Mouse (Mus musculus) heart, adult 18-20 months (tissue): ENCODE measurements at regions not wholly inside any gene's neighbourhood (a gene's known extent, or its start where the extent isn't known, plus 50 kb on each side); places are given as distances from the start of the nearest gene placed in this dataset.
A peak's percentile ranks its signal among the peaks of the same experiment; 100 is the strongest.

Experiments used
- DNase-seq, 2 experiments: peaks; one replicate each; pipeline ENCODE4 v3.0.0; 2021 to 2022; ENCODE audit warnings: mixed read lengths in 1 of 2

- no peak for DNase-seq
Measured at GRCm38 (mm10) chr13:32541611-32542010, 203.1 kb upstream of the Gmds start.

- no peak for DNase-seq
Measured at GRCm38 (mm10) chr13:32536241-32536640, 197.7 kb upstream of the Gmds start.

- no peak for DNase-seq
Measured at GRCm38 (mm10) chr13:32535602-32536001, 197.1 kb upstream of the Gmds start.

GRCm38 (mm10) chr13:32530926-32531512 lies 192.5 kb upstream of the Gmds start:
- no peak for DNase-seq

- peak in 1 of 2 experiments; percentile 11 for DNase-seq
Measured at GRCm38 (mm10) chr13:32518611-32519344, 180.2 kb upstream of the Gmds start.

- DNase-seq, result no peak
Measured at GRCm38 (mm10) chr13:32517514-32517913, 179.0 kb upstream of the Gmds start.

- no peak for DNase-seq
Measured at GRCm38 (mm10) chr13:32509231-32510023, 170.9 kb upstream of the Gmds start.

GRCm38 (mm10) chr13:32508447-32508846 lies 169.9 kb upstream of the Gmds start:
- no peak for DNase-seq

- no peak for DNase-seq
Measured at GRCm38 (mm10) chr13:32507825-32508224, 169.3 kb upstream of the Gmds start.

- no peak for DNase-seq
Measured at GRCm38 (mm10) chr13:32498205-32498790, 159.8 kb upstream of the Gmds start.

GRCm38 (mm10) chr13:32496263-32496662 lies 157.7 kb upstream of the Gmds start:
- no peak for DNase-seq

GRCm38 (mm10) chr13:32495063-32495462 lies 156.5 kb upstream of the Gmds start:
- no peak for DNase-seq

GRCm38 (mm10) chr13:32493806-32494205 lies 155.3 kb upstream of the Gmds start:
- DNase-seq, result no peak

- DNase-seq, result peak; percentile 63 to 85
Measured at GRCm38 (mm10) chr13:32493309-32493708, 154.8 kb upstream of the Gmds start.

- DNase-seq, result peak; percentile 44 to 58
Measured at GRCm38 (mm10) chr13:32492566-32492965, 154.0 kb upstream of the Gmds start.

- peak in 1 of 2 experiments; percentile 14 for DNase-seq
Measured at GRCm38 (mm10) chr13:32481444-32482058, 143.0 kb upstream of the Gmds start.

GRCm38 (mm10) chr13:32480029-32480428 lies 141.5 kb upstream of the Gmds start:
- DNase-seq, result peak; percentile 52 to 53

- peak; percentile 75 to 84 for DNase-seq
Measured at GRCm38 (mm10) chr13:32479118-32479818, 140.7 kb upstream of the Gmds start.

GRCm38 (mm10) chr13:32465787-32466186 lies 127.2 kb upstream of the Gmds start:
- DNase-seq, result peak; percentile 14 to 40

- no peak for DNase-seq
Measured at GRCm38 (mm10) chr13:32465041-32465682, 126.6 kb upstream of the Gmds start.
